Mouse (Mus musculus) retina, postnatal 1 day (tissue): ENCODE results near the gene Arfgap2.

Experiments used
- DNase-seq: peaks from one replicate; pipeline ENCODE4 v3.0.0-alpha.2; 2012

Gene Arfgap2

GRCm38 (mm10) chr2:91312578-91313311 lies 48.0 kb downstream of the Arfgap2 start:
- DNase-seq, result no peak

DNA sequence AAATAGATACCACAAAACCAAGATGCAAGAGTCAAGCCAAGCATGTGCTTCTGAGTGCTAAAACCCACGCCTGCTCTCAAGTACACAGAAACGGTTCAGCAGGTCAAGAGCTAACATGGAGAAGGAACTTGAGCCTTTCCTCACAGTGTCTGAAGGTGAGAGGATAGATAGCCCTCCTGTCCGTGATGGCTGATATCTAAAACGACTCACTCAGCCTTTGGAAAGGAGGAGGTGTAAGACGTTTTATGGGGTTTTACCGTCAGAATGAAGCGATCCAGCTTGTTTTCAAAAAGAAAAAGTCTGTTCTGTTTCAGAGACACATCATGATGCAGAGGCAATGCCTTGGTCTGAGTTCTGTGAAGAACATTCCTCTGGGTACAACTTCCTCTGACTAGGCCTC lies 49.4 kb downstream of the Arfgap2 start:
- no peak for DNase-seq

- DNase-seq, result no peak
These were observed 56.1 kb downstream of the Arfgap2 start for GRCm38 (mm10) chr2:91320559-91321529.

DNA sequence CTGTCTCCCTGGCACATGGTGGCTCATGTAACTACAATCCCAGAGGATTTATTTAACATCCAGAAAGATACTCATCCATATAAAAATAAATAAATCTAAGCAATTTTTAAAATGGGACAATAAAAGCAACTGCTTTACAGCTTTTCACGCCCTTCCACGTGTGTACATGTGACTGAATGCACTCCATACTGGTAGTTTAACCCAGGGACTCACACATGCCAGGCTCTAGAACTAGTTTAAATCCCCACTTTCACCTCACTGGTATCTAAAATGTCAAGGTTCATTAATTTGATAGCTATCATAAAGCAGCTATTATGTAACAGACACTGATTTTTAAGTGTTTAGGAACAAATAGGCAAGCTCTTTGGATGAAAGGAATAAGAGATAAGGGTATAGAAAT lies 57.1 kb downstream of the Arfgap2 start:
- DNase-seq, result no peak

- DNase-seq, result no peak
These were observed 57.7 kb downstream of the Arfgap2 start for GRCm38 (mm10) chr2:91322490-91322889.

DNA sequence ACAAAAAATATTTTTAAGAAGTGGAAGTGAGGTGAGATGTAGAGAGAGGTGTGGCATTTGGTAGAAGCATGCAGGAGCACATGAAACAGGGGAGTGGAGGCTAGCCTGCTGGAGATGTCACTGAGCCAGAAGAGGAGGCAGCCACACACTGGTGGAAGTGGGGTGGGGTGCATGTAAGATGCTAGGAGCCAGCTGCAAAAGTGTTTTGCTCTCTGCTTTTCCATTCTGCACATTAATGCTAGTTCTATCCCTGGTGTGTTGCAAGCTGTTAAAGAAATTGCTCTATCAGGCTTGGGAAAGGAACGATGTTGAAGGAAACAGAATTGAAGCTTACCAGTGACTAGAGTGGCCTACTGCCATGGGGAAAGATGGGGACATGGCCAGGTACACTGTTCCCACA lies 59.6 kb downstream of the Arfgap2 start:
- no peak for DNase-seq

DNA sequence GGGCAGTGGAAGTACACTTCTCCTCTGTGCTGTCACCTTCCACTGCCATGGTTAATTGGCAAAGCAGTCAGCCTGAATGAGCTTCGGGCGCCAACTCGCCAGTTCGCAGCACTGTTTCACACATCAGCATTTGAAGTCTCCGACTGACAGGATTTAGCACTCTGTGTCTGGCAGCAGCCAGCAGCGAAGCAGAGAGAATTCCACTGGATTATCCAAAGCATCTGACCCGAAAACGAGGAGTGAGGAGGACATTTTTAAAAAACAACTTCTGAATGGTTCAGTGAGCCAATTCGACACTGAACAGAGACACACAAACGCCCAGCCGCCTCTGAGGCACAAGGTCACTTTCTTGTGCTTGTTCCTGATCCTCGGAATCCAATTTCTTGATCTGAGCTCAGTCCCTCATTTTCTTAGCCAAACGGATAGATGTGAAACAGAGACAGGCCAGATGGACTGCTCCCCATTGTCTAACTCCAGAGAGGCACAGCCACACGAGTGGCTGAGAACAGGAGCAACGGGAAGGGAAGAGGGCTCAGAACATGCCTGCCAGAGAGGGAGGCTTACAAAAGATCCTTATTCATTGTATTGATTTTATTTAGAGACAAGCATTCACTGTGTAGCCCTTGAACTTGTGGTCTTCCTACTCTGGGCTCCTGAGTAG lies 60.1 kb downstream of the Arfgap2 start:
- DNase-seq, result peak; percentile 79
